13 mouse cellular contexts compared by ENCODE assay signal in the genomic region with DNA sequence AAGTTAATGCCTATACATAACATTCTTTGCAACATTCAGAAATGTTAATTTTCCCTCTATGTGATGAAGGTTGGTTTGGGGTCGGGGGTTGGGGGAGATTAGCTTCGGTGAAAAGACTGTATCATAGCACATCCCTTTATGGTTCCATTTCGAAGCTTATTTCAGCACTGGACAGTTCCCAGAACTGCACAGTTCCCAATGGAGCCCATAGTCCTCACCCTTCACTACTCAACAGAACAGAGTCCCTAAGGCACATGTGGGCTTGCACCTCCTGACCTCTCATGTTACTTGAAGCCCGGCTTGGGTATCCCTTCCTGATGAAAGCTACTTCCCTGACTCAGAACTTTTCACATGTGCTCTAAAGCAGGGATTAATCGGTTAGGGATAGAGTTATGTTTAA.
DNase-seq lines count a peak whose midpoint lies in the region; ATAC-seq and TF ChIP-seq lines count a peak whose summit lies in the region.
"Had no signal": no experiment of that assay in that cellular context is flagged by ENCODE, and none has a peak within 500 bp of the region (broad histone marks: within the 10 kb centered on the region; RNA-seq: fewer than 3 reads in every experiment).

No protein-coding gene starts in this region.

- no peaks in the 10 kb centered on the region for H3K36me3 ChIP-seq in kidney, embryonic 15.5 days
- H3K36me3 ChIP-seq in ES-E14 (ENCODE audit: control insufficient read depth, insufficient read depth, low read length, poor library complexity, severe bottlenecking): no peaks in the 10 kb centered on the region
- no peaks in the 10 kb centered on the region for H3K36me3 ChIP-seq in embryonic facial prominence, embryonic 12.5 days
- 0 out of 2 replicates have a peak, but pooled peaks cover 2% of the 10 kb centered on the region for H3K36me3 ChIP-seq in forebrain, embryonic 16.5 days (ENCODE audit: control insufficient read depth, insufficient read depth)
- H3K36me3 ChIP-seq: heart, embryonic 13.5 days had no signal

- DNase-seq in adrenal gland, postnatal 14 days: peak; percentile 14
- DNase-seq in adrenal gland, postnatal 10 days: no peak
- DNase-seq in kidney, postnatal 4 days: peak; percentile 7 to 19
- peak; percentile 21 for DNase-seq in ES-E14 (ENCODE audit: low read depth, low spot score)
- DNase-seq in urinary bladder, adult 18-20 months (ENCODE audit: low spot score in 2 of 2): no peak
- DNase-seq: cerebellum, adult 9-11 months; right cerebral cortex, postnatal 4 days had no signal

- no peaks in the 10 kb centered on the region for H3K4me1 ChIP-seq in kidney, embryonic 15.5 days
- H3K4me1 ChIP-seq in ES-E14 (ENCODE audit: control insufficient read depth in 2 of 2, insufficient read depth in 2 of 2, low read length in 2 of 2, poor library complexity in 1 of 2): no peaks in the 10 kb centered on the region
- no peaks in the 10 kb centered on the region for H3K4me1 ChIP-seq in embryonic facial prominence, embryonic 12.5 days
- no peaks in the 10 kb centered on the region for H3K4me1 ChIP-seq in forebrain, embryonic 16.5 days (replicated peaks; ENCODE audit: control insufficient read depth, insufficient read depth, low read length)
- H3K4me1 ChIP-seq: heart, embryonic 13.5 days had no signal

- H3K9me3 ChIP-seq in kidney, embryonic 15.5 days (replicated peaks): no peaks in the 10 kb centered on the region
- no peaks in the 10 kb centered on the region for H3K9me3 ChIP-seq in ES-E14 (ENCODE audit: control insufficient read depth, insufficient read depth, low read depth, low read length)
- H3K9me3 ChIP-seq in embryonic facial prominence, embryonic 12.5 days: no peaks in the 10 kb centered on the region
- no peaks in the 10 kb centered on the region for H3K9me3 ChIP-seq in forebrain, embryonic 16.5 days (ENCODE audit: control insufficient read depth, low read length)
- H3K9me3 ChIP-seq: heart, embryonic 13.5 days had no signal

- no peak overlapping the region for H3K9ac ChIP-seq in kidney, embryonic 15.5 days
- no peak overlapping the region for H3K9ac ChIP-seq in ES-E14 (ENCODE audit: insufficient read depth, low read depth, low read length, poor library complexity, severe bottlenecking)
- no peak overlapping the region for H3K9ac ChIP-seq in embryonic facial prominence, embryonic 12.5 days
- no peak overlapping the region for H3K9ac ChIP-seq in forebrain, embryonic 16.5 days (replicated peaks; ENCODE audit: low read depth, low read length)
- H3K9ac ChIP-seq: heart, embryonic 13.5 days had no signal

- no peak overlapping the region for H3K4me2 ChIP-seq in kidney, embryonic 15.5 days
- H3K4me2 ChIP-seq in embryonic facial prominence, embryonic 12.5 days (replicated peaks): no peak overlapping the region
- H3K4me2 ChIP-seq in forebrain, embryonic 16.5 days (ENCODE audit: low read length): no peak overlapping the region
- H3K4me2 ChIP-seq: heart, embryonic 13.5 days; liver, embryonic 11.5 days had no signal

- in situ Hi-C loops in ES-E14 (cut with MboI; ENCODE audit: low sequenced_read_pairs in 2 of 2, unreplicated experiment in 2 of 2): loop anchor here in 1 of 2 experiments (25.0 kb wide), 1 partner anchor 336 kb away; no protein-coding TSS in a partner anchor

- 65% methylated on average over 5 of the region's 5 CpGs for WGBS in kidney, embryonic 15.5 days
- 66% methylated on average over 5 of the region's 5 CpGs for WGBS in embryonic facial prominence, embryonic 12.5 days
- 84% methylated on average over 5 of the region's 5 CpGs for WGBS in forebrain, embryonic 16.5 days

- H3K27ac ChIP-seq in kidney, embryonic 15.5 days: no peak overlapping the region
- no peak overlapping the region for H3K27ac ChIP-seq in ES-E14 (ENCODE audit: insufficient read depth, low read depth, low read length, poor library complexity, severe bottlenecking)
- no peak overlapping the region for H3K27ac ChIP-seq in embryonic facial prominence, embryonic 12.5 days
- H3K27ac ChIP-seq in forebrain, embryonic 16.5 days (ENCODE audit: low read length): no peak overlapping the region
- H3K27ac ChIP-seq: heart, embryonic 13.5 days had no signal

- ATAC-seq in kidney, embryonic 15.5 days (replicated peaks; ENCODE audit: low FRiP score): no peak
- 0 out of 2 replicates have a peak, but pooled peaks have one; percentile 15 for ATAC-seq in embryonic facial prominence, embryonic 12.5 days (ENCODE audit: insufficient number of reproducible peaks, insufficient read depth, low FRiP score, low TSS enrichment)
- ATAC-seq in forebrain, embryonic 16.5 days: no peak
- ATAC-seq: intestine, postnatal 0 days had no signal

- no peak overlapping the region for H3K4me3 ChIP-seq in kidney, embryonic 15.5 days (replicated peaks)
- H3K4me3 ChIP-seq in ES-E14 (ENCODE audit: insufficient read depth in 1 of 2, low read depth in 1 of 2, low read length in 2 of 2, poor library complexity in 1 of 2, severe bottlenecking in 1 of 2): no peak overlapping the region
- H3K4me3 ChIP-seq in embryonic facial prominence, embryonic 12.5 days: no peak overlapping the region
- no peak overlapping the region for H3K4me3 ChIP-seq in forebrain, embryonic 16.5 days (replicated peaks; ENCODE audit: low read length)
- H3K4me3 ChIP-seq: heart, embryonic 13.5 days had no signal

- H3K27me3 ChIP-seq in kidney, embryonic 15.5 days: no peaks in the 10 kb centered on the region
- H3K27me3 ChIP-seq in embryonic facial prominence, embryonic 12.5 days: no peaks in the 10 kb centered on the region
- H3K27me3 ChIP-seq in forebrain, embryonic 16.5 days (replicated peaks; ENCODE audit: control insufficient read depth, insufficient read depth, low read length): no peaks in the 10 kb centered on the region
- H3K27me3 ChIP-seq: heart, embryonic 13.5 days had no signal

TF ChIP-seq in ES-E14, 5 proteins besides CTCF, POLR2A, EP300 and RAD21:
- no peak for TF ChIP-seq ZNF384 (IDR thresholded peaks at IDR 0.05; ENCODE audit: low read depth, low read length)
- TF ChIP-seq ZC3H11A (IDR thresholded peaks at IDR 0.05; ENCODE audit: borderline replicate concordance, low read depth, low read length): no peak
- TF ChIP-seq HCFC1 (IDR thresholded peaks at IDR 0.05; ENCODE audit: borderline replicate concordance, insufficient read depth, low read length): no peak
- TF ChIP-seq CHD2 (IDR thresholded peaks at IDR 0.05; ENCODE audit: low read depth, low read length): no peak
- no peak for TF ChIP-seq MAFK (IDR thresholded peaks at IDR 0.05; ENCODE audit: insufficient read depth, low read depth, low read length)

Comparison
In these comparisons a context has a peak if more than half of its experiments do, and no peak if none do; other contexts are left out.
1. DNase-seq: peak in adrenal gland, postnatal 14 days (single experiment), kidney, postnatal 4 days (2 of 2) and ES-E14 (single experiment); none in adrenal gland, postnatal 10 days (single experiment) and urinary bladder, adult 18-20 months (0 of 2).